Mouse (Mus musculus) c-Kit-positive CD71-positive TER-119-negative erythroid progenitor cells, embryonic 14.5 days (primary cell): ENCODE results near the gene Samd1.

Source experiments
- DNase-seq: peaks from one replicate; pipeline ENCODE4 v3.0.0-alpha.2; 2013; ENCODE audit warnings: low read depth

Samd1 gene

DNA sequence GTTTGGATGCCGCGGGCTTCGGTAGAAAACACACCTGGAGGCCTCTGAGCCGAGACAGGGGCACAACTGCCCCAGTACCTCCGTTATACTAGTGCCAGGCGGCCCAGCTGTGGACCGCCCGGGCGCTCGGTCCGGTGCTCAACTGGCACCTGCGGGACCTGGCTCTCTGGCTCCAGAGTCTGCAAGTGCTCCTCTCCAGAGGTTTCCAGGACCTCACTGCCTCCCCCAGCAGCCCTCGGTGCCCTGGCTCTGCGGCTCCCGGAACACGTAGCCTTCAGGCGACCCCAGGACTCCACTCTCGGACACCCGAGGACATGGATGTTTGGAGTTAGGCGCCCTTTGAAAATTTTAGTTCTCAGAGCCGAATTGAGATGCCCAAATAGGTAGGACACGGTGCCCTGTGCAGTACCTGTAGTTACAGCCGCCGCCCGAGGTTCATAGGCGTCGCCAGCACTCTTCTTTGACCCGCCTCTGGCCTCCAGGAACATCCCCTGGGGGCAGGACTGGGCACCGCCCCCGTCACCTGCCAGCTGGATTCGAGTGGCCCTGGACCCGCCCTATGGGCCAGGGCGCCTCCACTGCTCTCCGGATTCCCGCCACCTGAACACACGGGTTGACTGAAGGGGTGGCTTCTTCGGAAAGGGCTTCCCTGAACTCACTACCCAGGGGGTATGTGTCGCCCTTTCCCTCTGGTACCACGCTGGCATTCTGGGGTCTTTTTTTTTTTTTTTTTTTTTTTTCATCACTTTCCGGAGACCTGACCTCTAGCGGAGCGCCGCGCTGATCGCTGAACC lies 14.4 kb downstream of the Samd1 start, which contains the start of gene 2210011C24Rik:
2210011C24Rik (minus strand) TSS at position 467 of the 794 bp plus-strand sequence.
- no peak for DNase-seq

DNA sequence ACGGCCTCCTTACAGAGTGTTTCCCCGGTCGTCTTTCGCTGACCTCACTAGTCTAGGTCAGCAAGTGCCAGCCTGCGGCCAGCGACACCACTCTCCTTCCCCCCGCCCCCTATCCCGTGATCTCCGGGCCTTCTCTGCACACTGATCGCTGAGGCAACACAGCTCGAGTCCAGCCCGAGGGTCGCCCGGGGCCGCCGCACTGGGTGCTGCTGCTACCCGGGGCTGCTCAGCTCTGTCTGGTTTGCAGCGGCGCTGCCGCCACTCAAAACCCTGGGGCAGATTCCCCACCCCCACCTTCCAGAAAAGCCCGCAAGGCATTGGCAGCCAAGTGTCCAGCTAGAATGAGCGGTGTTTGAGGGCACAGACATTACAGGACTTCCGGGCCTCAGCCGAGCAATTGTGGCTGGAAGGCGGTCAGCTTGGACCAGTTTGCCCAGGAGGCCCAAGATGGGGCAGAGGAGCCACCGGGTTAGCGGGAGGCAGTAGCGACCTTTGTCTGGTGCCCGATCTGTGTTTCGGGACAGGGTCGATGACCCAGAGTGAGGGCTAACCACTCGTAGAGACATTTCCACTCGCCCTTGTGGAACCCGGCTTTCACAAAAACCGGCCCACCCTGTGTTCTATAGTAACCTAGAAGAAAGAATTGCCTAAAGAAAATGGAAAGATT lies 15.2 kb downstream of the Samd1 start:
- DNase-seq = no peak

DNA sequence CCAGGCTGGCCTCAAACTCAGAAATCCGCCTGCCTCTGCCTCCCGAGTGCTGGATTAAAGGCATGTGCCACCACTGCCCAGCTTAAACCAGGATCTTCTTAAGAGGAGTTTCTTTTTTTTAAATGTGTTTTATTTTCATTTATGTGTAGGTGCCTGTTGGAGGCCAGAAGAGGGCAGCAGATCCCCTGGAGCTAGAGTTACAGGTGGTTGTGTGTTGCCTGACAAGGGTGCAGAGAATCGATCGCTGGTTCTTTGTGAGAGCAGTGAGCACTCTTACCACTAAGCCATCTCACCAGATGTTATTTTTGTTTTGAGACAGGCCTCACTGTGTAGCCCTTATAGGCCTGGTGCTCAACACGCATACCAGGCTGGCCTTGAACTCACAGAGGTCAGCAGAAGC lies 18.4 kb downstream of the Samd1 start:
- DNase-seq = no peak

DNA sequence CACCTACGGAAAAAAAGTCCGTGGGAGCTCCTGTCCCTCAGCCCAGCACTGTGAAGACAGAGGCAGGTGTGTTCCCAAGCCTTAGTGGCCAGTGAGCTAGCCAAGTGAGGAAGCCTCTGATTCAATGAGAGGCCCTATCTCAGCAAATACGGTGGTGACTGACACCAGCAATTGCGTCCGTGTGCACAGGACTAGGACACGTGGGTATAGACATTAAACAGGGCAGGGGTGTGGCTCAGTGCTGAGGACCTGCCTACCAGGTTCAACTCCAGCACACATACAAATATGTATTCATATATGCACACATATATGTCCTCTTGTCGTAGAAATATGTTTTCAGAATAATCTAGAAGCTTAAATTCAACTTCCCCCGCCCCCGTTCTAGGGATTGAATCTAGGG lies 22.3 kb downstream of the Samd1 start:
- no peak for DNase-seq

DNA sequence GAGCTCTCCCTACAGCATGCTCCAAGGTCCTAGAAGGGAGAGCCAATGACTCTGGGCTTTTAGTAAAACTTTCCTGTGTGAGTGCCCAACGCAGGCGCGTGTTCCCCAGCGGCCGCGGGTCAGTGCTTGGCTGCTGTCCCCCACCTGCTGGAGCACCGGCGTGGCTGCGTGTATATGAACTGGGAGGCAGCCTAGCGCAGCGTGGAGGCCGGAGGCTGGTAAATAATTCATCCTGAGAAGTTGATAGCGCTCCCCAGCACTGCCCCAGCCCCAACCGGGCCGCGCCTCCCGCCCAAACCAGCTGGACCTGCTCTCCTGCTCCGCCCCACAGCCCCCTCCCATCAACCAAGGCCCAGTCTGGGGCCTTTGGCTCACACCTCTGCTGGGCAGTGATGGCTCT lies 23.6 kb downstream of the Samd1 start, which contains the start of gene Palm3:
Palm3 (plus strand) TSS at position 376 of the 400 bp plus-strand sequence.
- DNase-seq = no peak

DNA sequence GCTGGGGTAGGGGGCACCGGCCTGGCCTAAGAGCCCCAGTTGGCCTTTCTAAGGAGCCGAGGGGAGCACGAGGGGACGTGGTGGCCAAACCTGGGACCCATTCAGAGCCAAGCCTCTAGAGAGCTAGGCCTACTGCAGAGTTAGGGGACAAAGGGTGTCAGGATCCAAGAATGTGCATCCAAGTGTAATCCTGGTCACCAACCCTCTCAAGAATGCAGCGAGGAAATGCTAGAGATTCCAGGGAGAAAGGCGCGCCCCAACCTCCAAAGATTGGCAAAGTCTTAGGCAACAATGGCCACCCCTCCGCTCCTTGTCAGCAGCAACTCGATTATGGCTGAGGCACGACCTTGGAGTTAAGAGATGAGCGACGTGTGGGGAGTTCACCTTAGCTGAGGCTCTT lies 24.1 kb downstream of the Samd1 start:
- no peak for DNase-seq

DNA sequence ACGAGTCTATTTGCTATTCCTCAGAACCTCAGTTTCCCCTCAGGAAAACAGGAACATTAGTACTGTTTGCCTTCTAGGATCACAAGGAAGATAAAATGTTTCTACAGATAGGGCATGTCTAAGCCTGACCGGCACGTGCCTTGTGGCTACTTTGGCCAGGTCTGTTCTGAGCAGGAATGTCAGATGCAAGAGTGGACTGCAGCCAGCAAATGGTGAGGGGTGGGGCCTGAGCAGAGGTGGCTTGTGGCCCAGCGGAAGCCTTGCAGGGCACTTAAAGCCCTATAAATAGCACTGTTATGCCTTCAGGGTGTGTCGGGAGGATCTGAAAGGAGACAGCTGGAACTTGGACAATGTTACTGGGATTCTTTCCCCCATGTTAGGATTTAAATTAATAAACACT lies 25.6 kb downstream of the Samd1 start:
- no peak for DNase-seq

DNA sequence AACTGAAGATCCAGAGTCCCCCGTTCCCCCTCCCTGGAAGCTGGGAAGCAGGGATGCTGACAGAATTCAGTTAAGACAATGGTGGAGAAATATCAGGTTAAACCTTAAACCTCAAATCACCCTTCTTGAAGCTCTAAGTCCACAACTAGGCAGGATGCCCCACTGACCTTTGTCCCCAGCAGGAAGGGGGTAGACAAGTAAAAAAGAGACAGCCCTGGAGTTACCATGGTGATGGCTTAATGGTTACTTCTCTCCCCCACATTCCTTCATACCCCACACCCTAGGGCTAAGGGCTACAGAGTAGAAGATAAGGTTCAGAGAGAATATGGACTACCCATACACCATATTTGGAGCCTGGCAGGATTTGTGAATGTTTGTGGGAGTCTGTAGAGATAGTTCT lies 26.2 kb downstream of the Samd1 start:
- DNase-seq = no peak

DNA sequence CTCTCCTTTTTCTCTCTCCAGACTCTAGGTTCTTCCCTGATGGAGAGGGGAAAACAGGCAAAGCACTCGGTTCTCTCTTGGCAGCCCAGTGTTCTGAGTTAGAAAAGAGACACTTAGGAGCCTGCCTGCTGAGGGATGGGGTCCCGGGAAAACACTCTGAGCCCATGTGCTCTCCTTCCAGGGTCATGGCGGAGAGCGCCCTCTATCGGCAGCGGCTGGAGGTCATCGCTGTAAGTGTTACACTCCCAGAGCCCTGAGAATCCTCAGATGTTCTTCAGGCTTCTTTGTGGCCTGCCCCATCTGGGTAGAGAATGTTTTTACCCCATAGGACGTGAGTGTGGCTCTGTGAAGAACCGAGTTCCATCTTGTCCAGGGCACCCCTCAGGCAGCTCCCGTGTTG lies 26.7 kb downstream of the Samd1 start:
- no peak for DNase-seq

DNA sequence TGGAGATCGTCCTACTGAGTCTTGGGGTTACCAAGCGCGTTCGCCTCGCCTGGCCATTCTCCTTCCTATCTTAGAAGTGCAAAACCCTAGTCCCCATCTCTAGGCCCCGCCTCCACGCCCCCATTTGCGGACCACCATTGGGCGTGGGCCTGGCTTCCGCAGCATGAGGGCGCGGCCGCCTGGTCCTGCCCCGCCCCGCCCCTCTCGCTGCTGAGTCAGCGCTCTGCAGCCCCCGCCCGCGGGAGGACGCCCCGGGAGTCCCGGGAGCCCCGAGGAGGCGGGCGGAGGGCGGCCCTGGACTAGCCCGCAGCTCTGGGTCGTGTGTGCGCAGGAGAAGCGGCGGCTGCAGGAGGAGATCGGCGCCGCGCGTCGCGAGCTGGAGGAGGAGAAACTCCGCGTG lies 28.4 kb downstream of the Samd1 start:
- DNase-seq = no peak

DNA sequence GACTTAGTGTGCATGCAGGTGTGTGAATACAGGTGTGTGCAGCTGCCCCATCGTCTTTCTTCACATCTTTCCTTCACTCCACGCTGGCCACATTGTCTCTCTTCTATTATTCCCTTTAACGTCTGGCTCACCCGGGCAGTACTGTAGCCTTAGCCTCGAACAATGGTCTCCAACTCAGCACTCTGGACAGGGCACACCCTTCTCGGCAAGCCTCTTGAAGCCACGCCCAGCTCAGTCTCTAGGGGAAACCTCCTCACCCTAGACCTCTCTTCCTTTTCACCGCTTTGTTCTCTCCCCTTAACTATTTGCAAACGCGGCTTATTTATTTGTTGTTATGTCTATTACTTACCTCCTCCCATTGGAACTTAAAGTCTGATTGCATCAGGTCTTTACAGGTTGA lies 30.0 kb downstream of the Samd1 start:
- no peak for DNase-seq

DNA sequence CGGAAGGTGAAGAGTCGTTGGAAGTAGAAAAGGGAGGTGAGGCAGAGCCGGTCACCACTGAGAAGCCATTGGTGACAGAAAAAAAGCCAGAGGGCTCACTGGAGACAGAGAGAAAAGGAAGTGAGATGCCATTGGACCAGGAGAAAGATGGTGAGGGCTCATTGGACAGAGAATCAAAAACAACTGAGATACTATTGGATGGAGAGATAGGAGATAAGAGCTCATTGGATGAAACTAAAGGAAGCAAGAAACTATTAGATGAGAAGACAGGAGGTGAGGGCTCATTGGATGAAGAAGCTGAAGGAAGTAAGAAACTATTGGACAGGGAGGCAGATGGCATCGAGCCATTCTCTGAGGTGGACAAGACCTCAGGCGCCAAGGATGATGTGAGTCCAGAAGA lies 31.8 kb downstream of the Samd1 start:
- no peak for DNase-seq

DNA sequence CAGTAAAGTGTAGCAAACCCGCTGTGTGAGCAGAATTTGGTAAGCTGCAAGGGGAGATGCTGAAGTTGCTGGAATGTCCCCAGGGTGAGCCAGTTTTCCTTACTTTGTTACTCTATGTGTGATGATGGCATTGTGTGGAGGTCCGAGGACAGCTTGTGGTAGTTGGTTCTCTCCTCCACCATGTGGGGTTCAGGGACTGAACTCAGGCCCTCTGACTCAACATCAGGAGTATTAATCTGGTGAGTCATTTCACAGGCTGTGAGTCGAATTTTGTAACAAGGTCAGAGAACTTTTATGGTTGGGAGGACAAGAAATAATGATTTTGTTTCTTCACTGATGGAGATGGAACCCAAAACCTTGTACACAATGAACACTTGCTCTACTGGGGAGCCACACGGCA lies 35.3 kb downstream of the Samd1 start:
- DNase-seq = no peak

DNA sequence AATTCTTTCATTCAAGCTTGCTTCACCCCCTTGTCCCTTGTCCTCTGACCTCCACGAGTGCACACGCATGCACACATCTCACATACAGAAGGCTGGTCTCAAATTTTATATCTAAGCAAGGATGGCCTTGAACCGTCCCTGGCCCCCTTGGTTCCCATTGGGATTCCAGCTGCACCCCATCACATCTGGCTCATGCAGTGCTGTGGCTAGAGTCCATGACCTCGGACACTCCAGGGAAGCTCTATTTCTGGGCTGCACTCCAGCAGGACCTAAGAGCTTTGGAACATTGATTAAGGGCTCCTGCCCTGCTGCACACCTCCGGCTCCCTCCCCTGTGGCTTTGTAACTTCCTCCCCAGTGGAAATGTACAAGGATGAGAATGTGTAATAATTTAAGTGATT lies 40.5 kb downstream of the Samd1 start:
- DNase-seq = no peak

DNA sequence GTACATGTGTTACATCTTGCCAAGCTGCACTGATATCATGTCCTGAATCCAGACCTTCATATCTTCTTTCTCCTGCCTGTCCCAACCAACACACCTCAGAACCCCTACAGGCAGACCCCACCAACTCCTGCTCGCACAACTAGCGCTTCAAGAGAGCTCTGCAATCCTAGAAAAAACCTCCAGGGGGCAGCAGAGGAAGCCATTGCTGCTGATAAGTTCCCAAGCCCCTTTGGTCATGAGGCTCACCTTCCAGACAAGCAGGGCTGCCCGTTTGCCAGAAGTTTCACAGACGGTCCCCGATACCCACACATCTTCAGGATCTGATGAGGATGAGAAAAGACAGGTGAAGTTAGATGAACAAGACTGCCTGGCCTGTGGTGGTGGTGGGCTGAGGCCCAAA lies 41.6 kb downstream of the Samd1 start:
- peak; percentile 59 for DNase-seq

DNA sequence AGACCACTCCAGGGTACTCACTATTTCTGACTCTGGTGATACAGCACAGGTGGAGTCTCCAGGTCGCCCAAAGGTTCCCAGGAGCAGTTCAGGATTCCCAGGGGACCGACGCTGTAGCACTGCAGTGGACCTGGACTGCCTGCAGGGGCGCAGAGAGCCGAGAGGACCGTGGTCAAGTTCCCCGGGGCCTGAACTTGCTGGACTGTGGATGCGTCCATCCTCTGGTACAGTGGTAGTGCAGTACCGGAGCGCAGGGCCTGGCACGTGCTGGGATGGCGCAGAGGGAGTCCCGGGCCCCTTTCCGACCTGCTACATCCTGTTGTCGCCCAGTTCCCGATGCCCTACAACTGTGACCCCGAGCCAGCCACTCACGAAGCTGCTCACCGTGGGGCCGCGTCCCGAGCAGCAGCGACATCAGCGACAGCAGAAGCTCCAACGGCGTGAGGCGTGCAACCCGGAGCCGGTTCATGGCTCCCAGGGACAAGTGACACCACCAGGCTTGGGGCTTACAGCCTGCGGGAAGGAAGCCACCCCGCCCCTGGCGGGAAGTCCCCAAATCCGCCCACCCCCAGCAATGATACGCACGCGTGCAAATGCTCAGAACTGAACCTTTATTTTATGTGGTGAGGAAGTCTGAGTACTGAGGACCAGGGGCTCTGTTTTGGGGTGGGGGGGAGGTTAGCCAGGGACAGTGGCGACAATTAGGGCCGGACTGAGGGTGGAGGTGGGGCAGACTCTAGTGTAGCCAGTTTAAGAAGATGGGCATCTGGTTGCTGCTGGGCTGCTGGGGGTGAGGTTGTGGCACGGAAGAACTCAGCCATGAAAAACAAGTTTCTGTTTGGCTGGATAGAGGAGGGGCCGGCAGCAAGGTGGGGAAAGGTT lies 44.8 kb downstream of the Samd1 start, which contains the start of gene Il27ra:
Il27ra (minus strand) TSS at position 524 of the 882 bp plus-strand sequence.
- no peak for DNase-seq

DNA sequence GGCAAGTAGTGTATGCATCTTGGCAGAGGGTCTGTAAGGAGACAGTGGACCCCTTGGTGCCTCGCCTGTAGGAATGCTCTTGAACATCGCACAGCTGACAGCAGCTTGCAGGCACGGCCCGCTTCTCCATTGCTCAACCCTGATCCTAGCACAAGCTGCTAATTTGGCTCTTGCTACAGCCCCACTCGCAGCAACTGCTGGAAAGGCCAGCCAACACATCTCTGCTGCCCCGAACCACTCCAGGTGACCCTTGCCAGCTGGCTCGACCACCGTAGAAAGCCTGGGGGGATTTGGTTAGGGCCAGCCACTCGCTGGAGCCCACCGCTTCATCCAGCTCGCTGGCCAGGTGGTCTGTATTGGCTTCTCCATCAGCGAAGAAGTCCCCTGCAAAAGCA lies 45.5 kb downstream of the Samd1 start:
- DNase-seq = no peak

DNA sequence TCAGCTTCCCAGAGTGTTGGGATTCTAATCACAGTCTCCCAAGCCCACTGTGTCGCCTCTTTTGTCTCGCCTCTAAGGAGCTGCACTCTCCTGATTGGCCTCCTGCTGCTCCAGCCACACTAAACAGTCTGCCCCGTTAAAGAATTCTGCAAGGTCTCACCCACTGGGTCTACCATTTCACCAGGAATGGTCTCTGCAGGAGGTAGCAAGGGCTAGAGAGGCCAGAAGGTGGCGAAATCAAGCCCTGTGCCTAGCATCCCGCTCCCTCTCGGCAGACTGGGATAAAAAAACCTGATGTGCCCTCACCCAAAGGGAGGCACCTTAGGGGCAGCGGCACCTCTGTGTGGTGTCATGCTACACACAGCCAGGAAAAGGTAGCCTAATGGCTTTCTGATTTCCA lies 46.6 kb downstream of the Samd1 start:
- DNase-seq = no peak

DNA sequence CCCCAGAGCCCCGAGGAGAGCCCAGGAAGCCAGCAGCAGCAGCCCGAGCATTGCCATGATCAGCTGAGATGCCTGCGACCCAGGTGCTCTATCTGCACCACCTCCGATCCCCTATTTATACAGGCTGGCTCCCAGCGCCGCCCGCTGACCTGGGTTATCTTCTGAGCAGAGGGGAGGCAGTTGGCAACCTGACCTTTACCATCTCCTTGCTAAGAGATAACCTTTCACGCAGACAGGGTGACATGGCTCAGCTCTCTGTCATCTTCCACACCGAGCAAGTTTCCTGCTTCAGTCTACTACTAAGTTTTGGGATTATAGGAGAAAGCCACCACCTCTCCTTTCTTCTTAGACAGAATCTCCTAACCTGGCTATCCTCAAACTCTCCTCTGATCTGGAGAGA lies 47.4 kb downstream of the Samd1 start, which contains the start of gene Rln3:
Rln3 (minus strand) TSS at position 101 of the 400 bp plus-strand sequence.
- no peak for DNase-seq

DNA sequence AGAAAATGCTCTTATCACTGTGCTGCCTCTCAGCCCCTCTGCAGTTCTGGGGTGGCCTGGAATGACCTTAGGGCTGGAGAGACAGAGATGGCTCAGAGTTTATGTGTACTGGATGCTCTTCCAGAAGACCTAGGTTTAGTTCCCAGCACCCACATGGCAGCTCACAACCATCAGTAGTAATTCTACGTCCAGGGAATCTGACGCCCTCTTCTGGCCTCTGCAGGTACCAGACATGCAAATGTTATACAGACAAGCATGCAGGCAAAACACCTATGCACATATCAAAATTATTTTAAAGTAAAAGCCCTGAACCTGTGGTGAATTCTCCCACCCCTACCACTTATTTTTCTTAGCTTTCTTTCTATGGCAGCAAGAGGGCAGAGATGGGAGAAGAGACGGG lies 49.0 kb downstream of the Samd1 start:
- DNase-seq = no peak

DNA sequence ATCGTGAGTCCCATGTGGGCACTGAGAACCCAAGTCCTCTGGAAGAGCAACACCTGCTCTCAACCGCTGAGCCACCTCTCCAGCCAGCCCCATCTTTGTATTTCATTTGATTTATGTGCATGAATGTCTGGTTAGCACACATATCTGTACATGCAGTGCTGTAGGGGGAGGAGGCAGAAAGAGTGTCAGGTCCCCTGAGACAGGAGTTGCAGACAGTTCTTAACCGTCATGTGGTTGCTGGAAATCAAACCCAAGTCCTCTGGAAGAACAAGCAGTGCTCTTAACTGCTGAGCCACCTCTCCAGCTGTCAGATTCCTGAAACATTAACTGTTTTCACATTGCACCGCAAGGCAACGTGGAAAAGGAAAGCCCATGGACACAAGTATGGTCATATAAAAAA lies 50.7 kb downstream of the Samd1 start:
- DNase-seq = no peak
